Mouse (Mus musculus): ENCODE measurements around the gene Ralb. TPM values are rescaled to one million over a fixed set of nuclear protein-coding genes. Genes with fewer than 3 reads are reported as not detected.

Gene Ralb
- 58.2 and 58.8 TPM in 2 replicates for polyA plus RNA-seq (2016; fragmentation: Nextera tagmentation; extraction: Ambion mirVana)

DNA sequence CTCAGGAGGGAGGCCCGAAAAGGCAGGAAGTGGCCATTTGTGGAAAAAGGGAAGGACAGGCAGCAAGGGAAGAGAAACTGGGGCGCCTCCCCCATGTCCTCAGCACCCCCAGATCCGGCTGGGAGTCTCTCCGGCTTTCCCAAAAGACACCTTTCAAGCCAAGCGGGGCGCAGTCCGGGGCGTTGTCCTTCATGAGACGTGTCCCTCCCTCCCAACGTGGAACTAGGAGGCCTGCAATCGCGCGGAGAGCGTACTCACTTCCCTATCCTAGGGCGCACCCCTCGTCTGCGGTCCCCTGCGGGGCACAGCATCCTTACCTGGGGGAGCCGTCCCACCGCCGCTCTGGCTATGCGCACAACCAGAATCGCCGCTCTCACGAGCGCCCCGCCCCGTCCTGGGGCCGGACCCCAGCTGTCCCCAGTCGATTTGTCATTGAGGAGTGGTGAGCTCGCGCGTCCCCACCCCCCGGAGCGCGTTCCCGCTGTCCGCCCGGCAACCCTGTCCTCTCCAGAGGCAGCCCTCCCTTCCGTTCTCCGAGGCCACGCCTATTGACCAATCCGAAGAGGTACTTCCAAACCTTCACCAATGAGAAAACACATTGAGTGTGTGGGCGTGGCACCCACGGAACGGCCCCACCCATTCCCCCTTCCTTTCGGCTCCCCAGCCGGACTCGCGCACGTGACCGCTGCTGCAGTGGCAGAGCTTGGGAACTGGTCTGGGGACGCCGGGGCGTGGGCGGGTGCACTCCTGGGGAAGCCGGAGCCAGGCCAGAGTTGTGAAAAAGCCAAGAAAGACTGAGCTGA, at the start of gene Ralb:
TSS of gene Ralb (minus strand) at position 535 of the 803 bp plus-strand sequence.
- ATAC-seq, result peak; percentile 96
- H3K4me3 ChIP-seq, result peak within 1 kb of the TSS; percentile 71
- no peaks in the 10 kb centered on the region for H3K9me3 ChIP-seq (replicated peaks)
- peak within 1 kb of the TSS; percentile 88 for H3K4me2 ChIP-seq
- under 1% methylated on average over 57 of the region's 57 CpGs for WGBS (ENCODE audit: insufficient replicate concordance)
- H3K9ac ChIP-seq, result peak within 1 kb of the TSS; percentile 76
- H3K27me3 ChIP-seq (replicated peaks), result peaks cover 33% of the 10 kb centered on the region
- H3K36me3 ChIP-seq, result peaks cover 13% of the 10 kb centered on the region
- H3K27ac ChIP-seq, result peak within 1 kb of the TSS; percentile 71
- H3K4me1 ChIP-seq, result peaks cover 43% of the 10 kb centered on the region

DNA sequence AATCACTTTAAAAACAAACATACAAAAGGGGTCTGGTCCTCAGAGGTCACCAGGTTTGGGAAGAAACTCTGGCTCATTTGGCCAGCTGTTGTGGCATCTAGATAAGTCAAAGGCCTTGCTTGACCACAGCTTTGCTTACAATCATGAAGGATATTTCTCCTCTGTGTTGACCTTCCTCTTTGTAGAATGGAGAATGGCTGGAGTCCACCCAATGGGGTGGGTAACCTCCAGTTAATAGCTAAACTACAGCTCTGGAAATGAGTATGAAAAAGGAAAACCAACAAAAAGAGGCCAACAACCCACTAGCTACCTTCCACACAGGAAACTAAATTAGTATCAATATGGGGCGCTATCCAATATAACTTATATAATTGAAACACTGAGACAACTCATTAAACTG, 47.1 kb upstream of the Ralb start:
- Histone ChIP-seq H3K9ac (no peak overlapping the region), H3K27ac (no peak overlapping the region), H3K4me2 (no peak overlapping the region), H3K36me3 (peaks cover 24% of the 10 kb centered on the region), H3K9me3 (replicated peaks) (no peaks in the 10 kb centered on the region), H3K4me3 (no peak overlapping the region), H3K27me3 (replicated peaks) (no peaks in the 10 kb centered on the region), H3K4me1 (no peaks in the 10 kb centered on the region)
- 85% methylated on average over 1 of the region's 1 CpGs for WGBS (ENCODE audit: insufficient replicate concordance)
- ATAC-seq, result no peak

DNA sequence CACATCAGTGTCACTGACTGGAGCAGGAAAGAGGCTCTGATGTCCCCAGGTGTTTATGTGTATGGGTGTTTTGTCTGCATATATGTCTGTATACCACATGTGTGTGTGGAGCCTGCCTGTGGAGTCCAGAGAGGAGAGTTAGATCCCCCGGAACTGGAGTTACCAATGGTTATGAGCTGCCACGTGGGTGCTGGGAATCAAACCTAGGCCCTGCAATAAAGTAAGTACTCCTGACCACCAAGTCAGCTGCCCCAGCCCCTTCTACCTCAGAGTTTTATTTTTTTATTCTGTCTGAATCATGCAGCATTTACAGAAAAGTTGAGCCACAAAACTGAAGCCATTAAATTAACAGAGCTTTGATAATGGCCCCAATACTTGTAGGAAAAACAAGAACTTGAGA, 45.5 kb upstream of the Ralb start:
- no peak for ATAC-seq
- Histone ChIP-seq H3K27ac (no peak overlapping the region), H3K9me3 (replicated peaks) (no peaks in the 10 kb centered on the region), H3K27me3 (replicated peaks) (no peaks in the 10 kb centered on the region), H3K4me2 (no peak overlapping the region), H3K4me3 (no peak overlapping the region), H3K36me3 (peaks cover 25% of the 10 kb centered on the region), H3K9ac (no peak overlapping the region), H3K4me1 (peaks cover 10% of the 10 kb centered on the region)
- WGBS (ENCODE audit: insufficient replicate concordance), result 79% methylated on average over 2 of the region's 2 CpGs

DNA sequence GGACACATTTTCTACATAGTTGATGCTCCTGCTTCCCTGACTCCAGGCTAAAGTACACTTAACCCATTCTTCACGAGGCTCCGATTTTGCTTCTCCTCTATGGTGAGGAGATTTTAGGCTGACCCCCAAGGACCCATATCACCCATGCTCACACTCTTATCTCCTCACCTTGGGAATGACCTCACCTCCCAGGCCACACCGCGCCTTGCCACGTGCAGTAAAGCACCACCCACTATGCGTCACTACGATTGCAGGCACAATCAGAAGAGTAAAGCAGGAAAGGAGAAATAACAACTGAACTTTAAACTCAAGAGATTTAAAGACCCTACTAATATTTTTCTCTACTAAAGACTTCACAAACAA, 44.7 kb upstream of the Ralb start:
- H3K36me3 ChIP-seq, result peaks cover 20% of the 10 kb centered on the region

GRCm38 (mm10) chr1:119548668-119549326, 44.2 kb upstream of the Ralb start:
- H3K36me3 ChIP-seq, result peaks cover 19% of the 10 kb centered on the region
- H3K4me1 ChIP-seq, result peaks cover 19% of the 10 kb centered on the region
- H3K4me3 ChIP-seq, result no peak overlapping the region
- no peak overlapping the region for H3K9ac ChIP-seq
- no peaks in the 10 kb centered on the region for H3K27me3 ChIP-seq (replicated peaks)
- 0 out of 2 replicates have a peak, but pooled peaks have one; percentile 28 for ATAC-seq
- no peak overlapping the region for H3K4me2 ChIP-seq
- H3K9me3 ChIP-seq (replicated peaks), result no peaks in the 10 kb centered on the region
- no peak overlapping the region for H3K27ac ChIP-seq
- 63% methylated on average over 7 of the region's 7 CpGs for whole genome bisulfite sequencing (ENCODE audit: insufficient replicate concordance)

More for the DNA sequence above, 44.7 kb upstream of the Ralb start:
- Histone ChIP-seq H3K9me3 (replicated peaks) (no peaks in the 10 kb centered on the region), H3K4me1 (peaks cover 18% of the 10 kb centered on the region), H3K27ac (no peak overlapping the region), H3K27me3 (replicated peaks) (no peaks in the 10 kb centered on the region), H3K4me3 (no peak overlapping the region), H3K4me2 (no peak overlapping the region), H3K9ac (no peak overlapping the region)
- 73% methylated on average over 7 of the region's 7 CpGs for WGBS (ENCODE audit: insufficient replicate concordance)
- no peak for ATAC-seq

DNA sequence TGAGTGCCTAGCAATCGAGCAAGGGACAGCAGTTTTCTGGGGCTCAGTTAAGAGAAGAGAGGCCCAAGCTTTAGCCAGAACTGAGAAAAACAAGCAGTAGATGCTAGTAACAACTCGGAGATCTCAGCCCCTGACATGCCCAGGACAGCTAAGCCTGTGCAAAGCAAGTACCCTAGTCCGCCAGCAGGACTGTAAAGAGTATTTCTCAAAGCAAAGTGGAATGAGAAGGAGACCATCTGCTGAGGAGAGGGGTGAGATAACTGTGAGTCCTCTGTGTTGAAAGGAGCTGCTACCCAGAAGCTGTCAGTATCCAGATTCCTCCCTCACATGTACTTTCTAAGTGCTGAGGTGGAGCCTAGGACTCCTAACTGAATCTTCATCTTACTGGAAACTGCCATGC, 41.9 kb upstream of the Ralb start:
- Histone ChIP-seq H3K36me3 (peaks cover 15% of the 10 kb centered on the region), H3K4me1 (peaks cover 19% of the 10 kb centered on the region), H3K9me3 (replicated peaks) (no peaks in the 10 kb centered on the region), H3K4me2 (no peak overlapping the region), H3K4me3 (no peak overlapping the region), H3K9ac (no peak overlapping the region), H3K27me3 (replicated peaks) (no peaks in the 10 kb centered on the region), H3K27ac (no peak overlapping the region)
- ATAC-seq, result no peak
- 67% methylated on average over 3 of the region's 3 CpGs for WGBS (ENCODE audit: insufficient replicate concordance)

GRCm38 (mm10) chr1:119545671-119546070, 41.1 kb upstream of the Ralb start:
- Histone ChIP-seq H3K4me1 (peaks cover 19% of the 10 kb centered on the region), H3K9ac (no peak overlapping the region), H3K4me2 (no peak overlapping the region), H3K36me3 (peaks cover 12% of the 10 kb centered on the region), H3K4me3 (no peak overlapping the region), H3K27me3 (replicated peaks) (no peaks in the 10 kb centered on the region), H3K27ac (no peak overlapping the region), H3K9me3 (replicated peaks) (no peaks in the 10 kb centered on the region)
- WGBS (ENCODE audit: insufficient replicate concordance), result 75% methylated on average over 4 of the region's 4 CpGs
- no peak for ATAC-seq

- Histone ChIP-seq H3K4me1 (peaks cover 19% of the 10 kb centered on the region), H3K4me2 (peak overlapping the region; percentile 10; the same call in 1 of the 2 replicates), H3K36me3 (peaks cover 12% of the 10 kb centered on the region), H3K4me3 (no peak overlapping the region), H3K9me3 (replicated peaks) (no peaks in the 10 kb centered on the region), H3K27me3 (replicated peaks) (no peaks in the 10 kb centered on the region), H3K27ac (no peak overlapping the region), H3K9ac (no peak overlapping the region)
- ATAC-seq, result peak; percentile 83
- 23% methylated on average over 2 of the region's 2 CpGs for WGBS (ENCODE audit: insufficient replicate concordance)
Measured at GRCm38 (mm10) chr1:119545164-119545563, 40.6 kb upstream of the Ralb start.

GRCm38 (mm10) chr1:119544611-119545155, 40.1 kb upstream of the Ralb start:
- WGBS (ENCODE audit: insufficient replicate concordance), result 65% methylated on average over 5 of the region's 5 CpGs
- Histone ChIP-seq H3K27me3 (replicated peaks) (no peaks in the 10 kb centered on the region), H3K9me3 (replicated peaks) (no peaks in the 10 kb centered on the region), H3K9ac (no peak overlapping the region), H3K27ac (0 out of 2 replicates have a peak overlapping the region, but pooled peaks have one; percentile 0), H3K4me2 (peak overlapping the region; percentile 10; the same call in 1 of the 2 replicates), H3K4me3 (no peak overlapping the region), H3K4me1 (peaks cover 19% of the 10 kb centered on the region), H3K36me3 (peaks cover 7% of the 10 kb centered on the region; the same call in 1 of the 2 replicates)
- no peak for ATAC-seq

GRCm38 (mm10) chr1:119543316-119543715, 38.7 kb upstream of the Ralb start:
- WGBS (ENCODE audit: insufficient replicate concordance), result 72% methylated on average over 6 of the region's 6 CpGs
- ATAC-seq, result no peak
- H3K4me2 ChIP-seq, result no peak overlapping the region
- H3K4me3 ChIP-seq, result no peak overlapping the region
- H3K27me3 ChIP-seq (replicated peaks), result no peaks in the 10 kb centered on the region
- H3K9me3 ChIP-seq (replicated peaks), result no peaks in the 10 kb centered on the region
- peaks cover 7% of the 10 kb centered on the region; the same call in 1 of the 2 replicates for H3K36me3 ChIP-seq
- peaks cover 19% of the 10 kb centered on the region for H3K4me1 ChIP-seq
- no peak overlapping the region for H3K27ac ChIP-seq
- H3K9ac ChIP-seq, result no peak overlapping the region

GRCm38 (mm10) chr1:119541570-119541969, 37.0 kb upstream of the Ralb start:
- ATAC-seq, result no peak
- WGBS (ENCODE audit: insufficient replicate concordance), result 52% methylated on average over 2 of the region's 3 CpGs
- Histone ChIP-seq H3K9me3 (replicated peaks) (no peaks in the 10 kb centered on the region), H3K4me1 (peaks cover 19% of the 10 kb centered on the region), H3K36me3 (0 out of 2 replicates have a peak, but pooled peaks cover under 1% of the 10 kb centered on the region), H3K4me2 (no peak overlapping the region), H3K9ac (no peak overlapping the region), H3K27me3 (replicated peaks) (no peaks in the 10 kb centered on the region), H3K4me3 (no peak overlapping the region), H3K27ac (peak overlapping the region; percentile 62; the same call in 1 of the 2 replicates)
